Mouse (Mus musculus): ENCODE measurements around the gene Gm11034. TPM values are rescaled to one million over a fixed set of nuclear protein-coding genes. Genes with fewer than 3 reads are reported as not detected.

The Gm11034 gene
- total and polyA plus RNA-seq, 3 experiments: not detected

DNA sequence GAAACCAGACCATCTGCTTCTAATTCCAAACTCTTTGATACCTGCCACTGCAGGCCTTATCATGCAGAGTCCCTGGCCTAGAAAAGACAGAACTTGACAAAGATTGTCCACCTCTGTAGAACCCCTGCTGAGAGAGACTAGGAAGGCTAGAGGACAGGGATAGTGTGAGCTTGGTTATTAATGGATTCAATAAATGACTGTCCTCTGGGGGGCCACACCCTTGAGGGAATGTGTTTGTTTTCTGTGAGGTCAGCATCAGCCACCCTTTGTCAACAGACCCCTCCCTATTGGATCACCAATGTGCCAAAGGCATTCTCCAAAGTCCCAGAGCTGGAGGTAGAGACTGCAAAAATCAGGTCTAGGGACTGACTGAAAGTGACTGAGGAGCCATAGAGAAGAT, 21.4 kb downstream of the Gm11034 start:
- Histone ChIP-seq H3K27ac (ENCODE audit: insufficient read depth, low read depth) (no peak overlapping the region), H3K4me1 (ENCODE audit: control insufficient read depth in 1 of 2, insufficient read depth in 2 of 2) (peaks cover 15 to 28% of the 10 kb centered on the region in 2 experiments), H3K4me3 (replicated peaks in 1 of 3; ENCODE audit: low read depth in 2 of 3, low read length in 2 of 3, poor library complexity in 1 of 3) (no peak overlapping the region), H3K79me2 (replicated peaks; ENCODE audit: control insufficient read depth, extremely low read depth, insufficient read depth, poor library complexity, severe bottlenecking) (no peaks in the 10 kb centered on the region; the same call in 1 of the 2 replicates), H3K27me3 (replicated peaks) (no peaks in the 10 kb centered on the region), H3K4me2 (ENCODE audit: insufficient read depth, low read depth, poor library complexity, severe bottlenecking) (no peak overlapping the region), H3K9ac (ENCODE audit: insufficient read depth, low read depth) (no peak overlapping the region), H3K9me3 (replicated peaks; ENCODE audit: low read length) (peaks cover 6% of the 10 kb centered on the region), H3K36me3 (replicated peaks in 1 of 2; ENCODE audit: control insufficient read depth in 1 of 2, insufficient read depth in 1 of 2, low read length in 1 of 2) (peaks cover 25 to 58% of the 10 kb centered on the region in 2 experiments)
- in situ Hi-C loops (cut with MboI; ENCODE audit: low pct_ligation_motif_present, low pct_unique_long_range_greater_than_20kb, low sequenced_read_pairs) (no loop called here), dilution Hi-C loops (cut with MboI; ENCODE audit: extremely low pct_ligation_motif_present, extremely low pct_unique_long_range_greater_than_20kb, low sequenced_read_pairs) (no loop called here)
- TF ChIP-seq NELFE (IDR thresholded peaks at IDR 0.05; ENCODE audit: low read depth, low read length) (no peak), ZMIZ1 (IDR thresholded peaks at IDR 0.05; ENCODE audit: low read depth, low read length) (no peak), MAFK (IDR thresholded peaks at IDR 0.05; ENCODE audit: insufficient replicate concordance, low read length) (no peak)
- no peak for DNase-seq (ENCODE audit: extremely low read depth)

DNA sequence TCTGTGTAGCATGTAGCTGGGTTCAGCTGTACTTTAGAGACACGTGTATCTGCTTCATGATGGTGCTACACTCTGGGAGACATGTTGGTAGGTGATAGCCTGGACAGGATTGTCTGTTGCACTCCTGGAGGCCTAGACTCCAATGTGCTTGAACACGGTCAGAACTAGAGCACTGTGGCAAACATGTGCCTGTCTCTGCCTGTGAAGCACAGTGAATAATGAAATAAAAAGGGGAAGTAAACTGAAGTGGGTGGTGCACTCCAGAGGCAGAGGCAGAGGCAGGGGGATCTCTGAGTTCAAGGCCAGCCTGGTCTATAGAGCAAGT, 23.3 kb downstream of the Gm11034 start:
- H3K9ac ChIP-seq (ENCODE audit: insufficient read depth, low read depth): peak overlapping the region; percentile 41
- peaks cover 17 to 40% of the 10 kb centered on the region in 2 experiments for H3K36me3 ChIP-seq (replicated peaks in 1 of 2; ENCODE audit: control insufficient read depth in 1 of 2, insufficient read depth in 1 of 2, low read length in 1 of 2)
- peak overlapping the region; percentile 14 for H3K4me2 ChIP-seq (ENCODE audit: insufficient read depth, low read depth, poor library complexity, severe bottlenecking)
- peak overlapping the region; percentile 57 to 82 (median 79) for H3K4me3 ChIP-seq (replicated peaks in 1 of 3; ENCODE audit: low read depth in 2 of 3, low read length in 2 of 3, poor library complexity in 1 of 3)
- in situ Hi-C loops (cut with MboI; ENCODE audit: low pct_ligation_motif_present, low pct_unique_long_range_greater_than_20kb, low sequenced_read_pairs): no loop called here
- H3K9me3 ChIP-seq (replicated peaks; ENCODE audit: low read length): peaks cover 6% of the 10 kb centered on the region
- H3K27me3 ChIP-seq (replicated peaks): no peaks in the 10 kb centered on the region
- peaks cover 18 to 30% of the 10 kb centered on the region in 2 experiments for H3K4me1 ChIP-seq (ENCODE audit: control insufficient read depth in 1 of 2, insufficient read depth in 2 of 2)
- dilution Hi-C loops (cut with MboI; ENCODE audit: extremely low pct_ligation_motif_present, extremely low pct_unique_long_range_greater_than_20kb, low sequenced_read_pairs): no loop called here
- H3K79me2 ChIP-seq (replicated peaks; ENCODE audit: control insufficient read depth, extremely low read depth, insufficient read depth, poor library complexity, severe bottlenecking): no peaks in the 10 kb centered on the region; the same call in 1 of the 2 replicates
- peak overlapping the region; percentile 68 for H3K27ac ChIP-seq (ENCODE audit: insufficient read depth, low read depth)
- no peak for TF ChIP-seq JUND (conservative IDR thresholded peaks at IDR 0.05; ENCODE audit: low read depth, low read length)
- TF ChIP-seq ZC3H11A (IDR thresholded peaks at IDR 0.05; ENCODE audit: low read depth, low read length): no peak
- no peak for TF ChIP-seq ELF1 (IDR thresholded peaks at IDR 0.05; ENCODE audit: low read depth, low read length)
- TF ChIP-seq KAT2A (IDR thresholded peaks at IDR 0.05; ENCODE audit: insufficient replicate concordance, low read length): no peak
- TF ChIP-seq IRF4 (IDR thresholded peaks at IDR 0.05; ENCODE audit: low read depth, low read length): no peak
- no peak for TF ChIP-seq CHD2 (IDR thresholded peaks at IDR 0.05; ENCODE audit: low read length)
- TF ChIP-seq MAX (IDR thresholded peaks at IDR 0.05; ENCODE audit: low read length): peak; percentile 92
- no peak for TF ChIP-seq GABPA (IDR thresholded peaks at IDR 0.05; ENCODE audit: insufficient replicate concordance, low read depth, low read length)
- TF ChIP-seq CHD1 (IDR thresholded peaks at IDR 0.05; ENCODE audit: low read depth, low read length): no peak
- TF ChIP-seq ZNF384 (IDR thresholded peaks at IDR 0.05; ENCODE audit: low read depth, low read length): no peak
- TF ChIP-seq MXI1 (IDR thresholded peaks at IDR 0.05; ENCODE audit: low read depth, low read length): peak; percentile 51; the same call in 1 of the 2 replicates
- TF ChIP-seq TCF12 (IDR thresholded peaks at IDR 0.05; ENCODE audit: low read depth, low read length): 0 out of 2 replicates have a peak, but pooled peaks have one; percentile 24
- TF ChIP-seq USF1 (IDR thresholded peaks at IDR 0.05; ENCODE audit: low read depth, low read length): no peak
- 0 out of 2 replicates have a peak, but pooled peaks have one; percentile 11 for TF ChIP-seq ZMIZ1 (IDR thresholded peaks at IDR 0.05; ENCODE audit: low read depth, low read length)
- TF ChIP-seq TBP (conservative IDR thresholded peaks at IDR 0.05; ENCODE audit: low read depth, low read length): peak; percentile 70; the same call in 1 of the 2 replicates
- TF ChIP-seq RCOR1 (conservative IDR thresholded peaks at IDR 0.05; ENCODE audit: low read depth, low read length): no peak
- no peak for TF ChIP-seq NRF1 (IDR thresholded peaks at IDR 0.05; ENCODE audit: low read depth, low read length)
- no peak for TF ChIP-seq MAZ (IDR thresholded peaks at IDR 0.05; ENCODE audit: low read depth, low read length)
- TF ChIP-seq BHLHE40 (IDR thresholded peaks at IDR 0.05; ENCODE audit: low read depth, low read length): no peak
- TF ChIP-seq SIN3A (IDR thresholded peaks at IDR 0.05; ENCODE audit: low read length): peak; percentile 35
- TF ChIP-seq HCFC1 (IDR thresholded peaks at IDR 0.05; ENCODE audit: low read depth, low read length): no peak
- no peak for TF ChIP-seq RAD21 (IDR thresholded peaks at IDR 0.05; ENCODE audit: low read depth, low read length)
- TF ChIP-seq POLR2A (IDR thresholded peaks at IDR 0.05; ENCODE audit: low read depth, low read length): peak; percentile 65
- TF ChIP-seq NELFE (IDR thresholded peaks at IDR 0.05; ENCODE audit: low read depth, low read length): peak; percentile 56
- TF ChIP-seq MYC (IDR thresholded peaks at IDR 0.05; ENCODE audit: low read depth, low read length): peak; percentile 91
- TF ChIP-seq EP300 (IDR thresholded peaks at IDR 0.05; ENCODE audit: low read length): no peak
- no peak for TF ChIP-seq ZKSCAN1 (IDR thresholded peaks at IDR 0.05; ENCODE audit: borderline replicate concordance, low read depth, low read length)
- DNase-seq (ENCODE audit: extremely low read depth): peak; percentile 72

Data from CH12.LX (cell line).